Mouse (Mus musculus) kidney, postnatal 10 days (tissue): Measurements from ENCODE around the gene Ston2.
"Not testable (repeated sequence)": the region's sequence is repeated elsewhere in the genome, so short reads cannot be mapped to it uniquely, and the experiment has no call there.

Experiments
- DNase-seq: peaks from one replicate; pipeline ENCODE4 v3.0.0; 2021; ENCODE audit warnings: mixed read lengths

The Ston2 gene

GRCm38 (mm10) chr12:91748241-91748865, 39.8 kb downstream of the Ston2 start:
- DNase-seq, result peak; percentile 41

- DNase-seq, result not testable (repeated sequence)
Measured at GRCm38 (mm10) chr12:91746839-91747238, 41.3 kb downstream of the Ston2 start.

- peak; percentile 68 for DNase-seq
Measured at GRCm38 (mm10) chr12:91745758-91746290, 42.4 kb downstream of the Ston2 start.

GRCm38 (mm10) chr12:91744091-91744490, 44.1 kb downstream of the Ston2 start:
- no peak for DNase-seq

- no peak for DNase-seq
Measured at GRCm38 (mm10) chr12:91742916-91743315, 45.3 kb downstream of the Ston2 start.

- no peak for DNase-seq
Measured at GRCm38 (mm10) chr12:91738381-91738780, 49.8 kb downstream of the Ston2 start.

GRCm38 (mm10) chr12:91736221-91736980, 51.8 kb downstream of the Ston2 start:
- DNase-seq, result no peak

GRCm38 (mm10) chr12:91734246-91735027, 53.8 kb downstream of the Ston2 start:
- peak; percentile 21 for DNase-seq

GRCm38 (mm10) chr12:91732729-91733448, 55.3 kb downstream of the Ston2 start:
- DNase-seq, result no peak

- DNase-seq, result no peak
Measured at GRCm38 (mm10) chr12:91726202-91726601, 62.0 kb downstream of the Ston2 start.

GRCm38 (mm10) chr12:91723912-91724311, 64.3 kb downstream of the Ston2 start:
- DNase-seq, result no peak

GRCm38 (mm10) chr12:91719134-91719533, 69.1 kb downstream of the Ston2 start:
- no peak for DNase-seq

- DNase-seq, result no peak
Measured at GRCm38 (mm10) chr12:91715686-91716085, 72.5 kb downstream of the Ston2 start.

GRCm38 (mm10) chr12:91713358-91713757, 74.8 kb downstream of the Ston2 start:
- DNase-seq, result no peak

- DNase-seq, result no peak
Measured at GRCm38 (mm10) chr12:91711655-91712054, 76.5 kb downstream of the Ston2 start.

- DNase-seq, result no peak
Measured at GRCm38 (mm10) chr12:91710876-91711275, 77.3 kb downstream of the Ston2 start.

- DNase-seq, result no peak
Measured at GRCm38 (mm10) chr12:91709634-91710033, 78.6 kb downstream of the Ston2 start.

GRCm38 (mm10) chr12:91709232-91709631, 79.0 kb downstream of the Ston2 start:
- DNase-seq, result no peak

GRCm38 (mm10) chr12:91707807-91708206, 80.4 kb downstream of the Ston2 start:
- DNase-seq, result no peak

- DNase-seq, result peak; percentile 40
Measured at GRCm38 (mm10) chr12:91703533-91703932, 84.7 kb downstream of the Ston2 start.

- DNase-seq, result no peak
Measured at GRCm38 (mm10) chr12:91702829-91703228, 85.4 kb downstream of the Ston2 start.

GRCm38 (mm10) chr12:91699451-91700141, 88.6 kb downstream of the Ston2 start:
- DNase-seq, result no peak
